Mouse (Mus musculus) E14TG2a.4 (cell line): ENCODE measurements around the gene Rnf5.

Source experiments
- H3K27me3 ChIP-seq: 2 replicates; pipeline ENCODE4 v1.6.1; 2014; ENCODE audit warnings: low read length, control low read depth; ENCODE audit not compliant: insufficient read depth
- H3K36me3 ChIP-seq: 2 replicates; pipeline ENCODE4 v1.6.1; 2014; ENCODE audit warnings: low read length, control low read depth; ENCODE audit not compliant: insufficient read depth
- H3K4me1 ChIP-seq: replicated peaks from 2 replicates; pipeline ENCODE4 v1.6.1; 2014; ENCODE audit warnings: low read depth, low read length, control low read depth
- H3K4me3 ChIP-seq: replicated peaks from 2 replicates; pipeline ENCODE4 v1.5.1; 2014; ENCODE audit warnings: mild to moderate bottlenecking, low read length
- H3K9me3 ChIP-seq: 2 replicates; pipeline ENCODE4 v1.6.1; 2014; ENCODE audit warnings: low read length, control low read depth
- CTCF ChIP-seq: conservative IDR thresholded peaks from 2 replicates; pipeline ENCODE4 v1.5.1; 2014; ENCODE audit warnings: low read length
- NANOG ChIP-seq: IDR thresholded peaks from 2 replicates; pipeline ENCODE4 v1.6.1; 2014; ENCODE audit warnings: borderline replicate concordance, low read length, mixed read lengths
- POU5F1 ChIP-seq: IDR thresholded peaks from 2 replicates; pipeline ENCODE4 v1.6.1; 2014; ENCODE audit warnings: low read length, borderline replicate concordance

Rnf5 gene

GRCm38 (mm10) chr17:34603375-34604060 is at the start of gene Rnf5:
Gene Rnf5 (minus strand): TSS chr17:34603690.
- peaks cover 41% of the 10 kb centered on the region for H3K36me3 ChIP-seq
- TF ChIP-seq NANOG (peak; percentile 19; the same call in 1 of the 2 replicates), POU5F1 (no peak), CTCF (no peak)

DNA sequence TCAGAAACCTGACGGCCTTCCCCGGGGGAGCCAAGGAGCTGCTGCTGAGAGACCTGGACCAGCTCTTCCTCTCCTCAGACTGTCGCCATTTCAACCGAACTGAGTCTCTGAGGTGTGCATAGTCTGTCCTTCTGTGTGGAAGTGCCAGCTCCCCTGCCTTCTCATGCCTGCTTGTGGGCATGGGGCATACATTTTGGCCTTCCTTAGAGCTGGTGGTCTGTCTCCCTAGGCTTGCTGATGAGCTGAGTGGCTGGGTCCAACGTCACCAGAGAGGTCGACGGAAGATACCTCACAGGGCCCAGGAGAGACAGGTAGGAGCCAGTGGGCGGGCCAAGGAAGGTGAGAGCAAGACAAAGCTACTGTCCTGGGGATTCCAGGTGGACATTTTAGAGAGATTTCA is 49.5 kb upstream of the Rnf5 start:
- no peaks in the 10 kb centered on the region for H3K27me3 ChIP-seq
- H3K36me3 ChIP-seq: peaks cover 81% of the 10 kb centered on the region
- no peak overlapping the region for H3K4me3 ChIP-seq
- H3K4me1 ChIP-seq: peaks cover 72% of the 10 kb centered on the region
- no peaks in the 10 kb centered on the region for H3K9me3 ChIP-seq
- no peak for TF ChIP-seq POU5F1
- TF ChIP-seq CTCF: no peak
- TF ChIP-seq NANOG: no peak

More at GRCm38 (mm10) chr17:34603375-34604060, at the start of gene Rnf5:
- Histone ChIP-seq H3K4me1 (peaks cover 69% of the 10 kb centered on the region), H3K9me3 (no peaks in the 10 kb centered on the region), H3K4me3 (peak within 1 kb of the TSS; percentile 91), H3K27me3 (no peaks in the 10 kb centered on the region)

DNA sequence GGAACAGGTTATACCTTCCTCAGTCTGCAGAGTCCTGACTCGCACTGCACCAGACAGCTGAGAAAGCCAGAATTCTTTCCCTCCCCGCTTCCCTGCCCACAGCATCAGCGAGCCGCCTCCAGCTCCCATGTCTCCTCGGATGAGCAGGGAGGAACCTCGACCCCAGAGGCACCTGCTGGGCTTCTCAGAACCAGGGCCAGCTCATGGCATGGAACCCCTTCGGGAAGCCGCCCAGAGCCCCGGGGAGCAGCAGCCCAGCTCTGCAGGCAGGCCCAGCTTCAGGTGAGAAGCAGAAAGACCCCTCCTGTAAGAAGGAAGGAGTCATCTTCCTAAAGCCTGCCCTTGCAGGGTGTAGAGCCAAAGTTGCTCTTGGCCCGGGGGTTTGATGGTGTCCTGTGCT is 49.1 kb upstream of the Rnf5 start:
- Histone ChIP-seq H3K36me3 (peaks cover 82% of the 10 kb centered on the region), H3K4me3 (no peak overlapping the region), H3K9me3 (no peaks in the 10 kb centered on the region), H3K27me3 (no peaks in the 10 kb centered on the region), H3K4me1 (peaks cover 76% of the 10 kb centered on the region)
- TF ChIP-seq POU5F1: no peak
- no peak for TF ChIP-seq CTCF
- no peak for TF ChIP-seq NANOG

- H3K4me1 ChIP-seq: peaks cover 71% of the 10 kb centered on the region
- H3K27me3 ChIP-seq: no peaks in the 10 kb centered on the region
- H3K4me3 ChIP-seq: no peak overlapping the region
- TF ChIP-seq CTCF: 0 out of 2 replicates have a peak, but pooled peaks have one; percentile 2
- TF ChIP-seq NANOG: no peak
- H3K36me3 ChIP-seq: peaks cover 82% of the 10 kb centered on the region
- no peaks in the 10 kb centered on the region for H3K9me3 ChIP-seq
Observed at GRCm38 (mm10) chr17:34651507-34652221, 48.2 kb upstream of the Rnf5 start.

GRCm38 (mm10) chr17:34650781-34651180 is 47.3 kb upstream of the Rnf5 start:
- H3K4me3 ChIP-seq: no peak overlapping the region
- TF ChIP-seq POU5F1 (no peak), NANOG (no peak), CTCF (no peak)
- no peaks in the 10 kb centered on the region for H3K27me3 ChIP-seq
- H3K9me3 ChIP-seq: no peaks in the 10 kb centered on the region
- peaks cover 78% of the 10 kb centered on the region for H3K36me3 ChIP-seq
- peaks cover 71% of the 10 kb centered on the region for H3K4me1 ChIP-seq

DNA sequence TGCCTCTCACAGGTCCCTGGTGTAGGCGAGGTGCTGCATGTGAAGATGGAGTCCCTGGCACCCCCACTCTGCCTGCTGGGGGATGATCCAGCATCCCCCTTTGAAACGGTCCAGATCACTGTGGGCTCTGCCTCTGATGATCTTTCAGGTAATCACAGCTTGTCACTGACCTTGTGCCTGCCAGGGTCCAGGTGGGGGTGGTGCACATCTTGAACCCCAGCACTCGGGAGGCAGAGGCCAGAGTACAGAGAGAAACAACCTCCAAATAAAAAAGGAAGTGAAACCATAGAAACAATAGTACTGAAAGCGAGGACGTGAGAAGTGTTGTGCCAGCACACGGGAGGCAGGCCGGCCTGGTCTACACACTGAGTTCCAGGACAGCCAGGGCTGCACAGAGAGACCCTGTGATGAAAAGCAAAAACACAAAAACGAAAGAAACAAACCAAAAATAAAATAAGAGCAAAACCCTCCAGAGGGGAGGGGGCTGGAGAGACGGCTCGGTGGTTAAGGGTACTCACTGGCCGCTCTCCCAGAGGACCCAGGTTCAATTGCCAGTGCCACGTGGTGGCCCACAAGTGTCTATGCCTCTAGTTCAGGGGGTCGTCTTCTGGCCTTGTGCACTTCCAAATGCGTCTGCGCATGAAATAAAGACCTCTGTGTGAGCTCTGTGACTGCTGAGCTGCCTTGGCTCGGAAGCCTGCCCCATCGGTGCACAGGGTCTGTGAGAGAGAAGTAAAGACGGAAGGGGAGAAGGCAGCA is 45.8 kb upstream of the Rnf5 start:
- Histone ChIP-seq H3K36me3 (peaks cover 68% of the 10 kb centered on the region), H3K9me3 (no peaks in the 10 kb centered on the region), H3K4me1 (peaks cover 70% of the 10 kb centered on the region), H3K4me3 (no peak overlapping the region), H3K27me3 (no peaks in the 10 kb centered on the region)
- TF ChIP-seq CTCF (no peak), NANOG (no peak), POU5F1 (no peak)

DNA sequence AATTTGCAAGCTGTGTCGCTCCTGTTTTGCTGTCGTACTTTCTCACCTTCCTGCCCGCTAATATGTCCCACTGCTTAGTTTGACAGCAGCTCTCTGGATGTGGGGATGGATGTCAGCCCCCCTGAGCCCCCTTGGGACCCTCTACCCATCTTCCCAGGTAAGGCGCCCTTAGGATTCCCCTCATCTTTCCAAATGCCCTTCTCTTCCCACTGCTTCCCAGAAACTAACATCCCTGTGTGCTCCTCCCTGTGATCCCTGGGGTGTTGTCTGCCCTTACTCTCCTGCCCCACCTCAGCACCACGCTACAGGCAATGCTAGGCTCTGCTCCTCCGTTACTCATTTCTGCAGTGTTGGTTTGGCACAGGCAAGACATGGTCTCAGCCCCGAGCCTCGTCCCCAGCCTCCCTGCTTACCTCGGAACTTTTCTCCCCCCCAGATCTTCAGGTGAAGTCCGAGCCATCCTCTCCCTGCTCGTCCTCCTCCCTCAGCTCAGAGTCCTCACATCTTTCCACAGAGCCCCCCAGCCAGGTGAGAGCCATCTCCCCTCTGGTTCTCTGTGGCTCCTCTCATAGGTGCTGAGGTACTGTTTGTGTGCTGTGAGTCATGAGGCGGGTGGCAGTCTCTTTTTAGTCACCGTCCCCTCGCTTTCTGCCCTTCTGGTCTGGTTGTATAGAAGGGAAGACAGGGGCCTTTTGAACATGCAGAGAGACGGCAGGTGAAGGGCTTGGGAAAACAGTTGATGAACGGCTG is 44.8 kb upstream of the Rnf5 start:
- TF ChIP-seq NANOG (no peak), CTCF (no peak), POU5F1 (no peak)
- H3K4me1 ChIP-seq: peaks cover 67% of the 10 kb centered on the region
- no peaks in the 10 kb centered on the region for H3K27me3 ChIP-seq
- peak overlapping the region; percentile 100 for H3K4me3 ChIP-seq
- H3K9me3 ChIP-seq: no peaks in the 10 kb centered on the region
- H3K36me3 ChIP-seq: peaks cover 58% of the 10 kb centered on the region

DNA sequence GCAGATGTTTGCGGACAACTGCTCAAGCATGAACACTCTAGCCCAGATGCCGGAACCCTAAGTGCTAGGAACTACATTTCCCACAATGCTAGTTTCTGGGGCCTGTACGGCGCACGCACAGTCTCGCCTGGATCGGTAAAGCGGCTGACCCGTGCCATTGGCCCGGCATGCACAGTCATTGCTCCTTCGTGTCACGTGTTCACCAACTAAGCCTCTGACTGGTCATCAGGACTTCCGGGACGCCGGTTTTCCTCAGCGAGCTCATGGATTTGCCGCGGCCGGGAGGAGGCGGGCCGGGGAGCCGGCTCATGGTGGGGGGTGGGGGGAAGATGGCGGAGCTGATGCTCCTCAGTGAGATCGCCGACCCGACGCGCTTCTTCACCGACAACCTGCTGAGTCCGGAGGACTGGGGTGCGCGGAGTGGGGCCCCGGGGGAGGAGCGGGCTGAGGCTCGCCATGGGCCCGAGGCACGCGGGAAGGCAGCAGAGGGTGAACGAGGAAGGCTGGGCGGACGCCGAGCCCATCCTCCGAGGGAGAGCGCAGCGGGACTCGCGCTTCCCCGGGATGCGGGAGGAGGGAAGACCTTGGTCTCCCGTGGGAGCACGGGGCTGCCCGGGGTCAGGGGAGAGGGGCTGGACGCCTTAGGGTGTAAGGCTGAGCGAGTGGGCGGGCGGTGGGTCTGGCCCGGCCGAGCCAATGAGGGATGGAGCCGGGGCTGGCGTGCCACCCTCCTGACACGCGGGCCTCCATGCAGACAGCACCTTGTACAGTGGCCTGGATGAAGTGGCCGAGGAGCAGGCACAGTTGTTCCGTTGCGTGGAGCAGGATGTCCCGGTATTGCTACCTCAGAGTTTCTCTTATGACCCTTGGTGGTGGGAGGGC is 43.7 kb upstream of the Rnf5 start, which contains the start of gene Atf6b:
Atf6b (plus strand) TSS at position 241 of the 882 bp plus-strand sequence.
- peaks cover 61% of the 10 kb centered on the region for H3K4me1 ChIP-seq
- peak within 1 kb of the TSS; percentile 100 for H3K4me3 ChIP-seq
- H3K9me3 ChIP-seq: no peaks in the 10 kb centered on the region
- peaks cover 46% of the 10 kb centered on the region for H3K36me3 ChIP-seq
- TF ChIP-seq NANOG (no peak), CTCF (no peak), POU5F1 (no peak)
- H3K27me3 ChIP-seq: no peaks in the 10 kb centered on the region
